Mouse (Mus musculus) frontal cortex, postnatal 25 days (tissue): Measurements from ENCODE around the gene Atp13a3.
"Not testable (repeated sequence)": the region's sequence is repeated elsewhere in the genome, so short reads cannot be mapped to it uniquely, and the experiment has no call there.

Experiments used
- DNase-seq, 2 experiments: peaks; one replicate each; pipeline ENCODE4 v3.0.0; 2022; ENCODE audit warnings: low spot score in 2 of 2

The Atp13a3 gene

DNA sequence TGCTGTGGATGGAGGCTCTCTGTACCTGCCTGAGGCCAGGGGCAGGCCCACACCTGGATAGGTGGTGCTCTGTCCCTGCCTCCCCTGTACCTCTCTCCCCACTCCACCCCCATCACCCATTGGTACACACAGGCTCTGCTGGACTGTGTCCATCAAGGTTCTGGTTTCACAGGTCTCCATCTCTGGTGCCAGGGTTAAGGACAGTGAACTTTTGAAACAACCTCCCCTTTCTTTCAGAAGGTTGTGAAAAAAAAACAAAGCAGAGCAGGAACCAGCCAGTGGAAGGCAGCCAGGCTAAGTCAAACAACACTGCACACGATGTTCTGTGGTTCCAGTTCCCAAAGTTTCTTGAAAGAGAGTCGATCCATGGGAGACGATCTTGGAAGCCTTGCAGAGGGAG is 6.9 kb upstream of the Atp13a3 start:
- DNase-seq, result no peak

DNA sequence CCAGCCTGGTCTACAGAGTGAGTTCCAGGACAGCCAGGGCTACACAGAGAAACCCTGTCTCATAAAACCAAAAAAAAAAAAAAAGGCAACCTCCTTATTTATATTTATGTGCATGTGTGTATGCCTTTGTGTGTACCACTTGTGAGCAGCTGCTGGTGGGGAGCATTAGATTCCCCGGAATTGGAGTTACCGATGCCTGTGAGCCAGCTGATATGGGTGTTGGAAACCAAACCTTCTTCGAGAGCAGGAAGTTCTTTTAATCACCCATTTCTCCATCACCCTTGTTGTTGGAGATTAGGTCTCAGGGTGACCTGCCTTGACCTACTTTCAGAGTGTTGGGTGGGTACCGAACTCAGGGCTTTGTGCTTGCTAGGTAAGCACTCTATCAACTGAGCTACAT is 5.1 kb upstream of the Atp13a3 start:
- no peak for DNase-seq

DNA sequence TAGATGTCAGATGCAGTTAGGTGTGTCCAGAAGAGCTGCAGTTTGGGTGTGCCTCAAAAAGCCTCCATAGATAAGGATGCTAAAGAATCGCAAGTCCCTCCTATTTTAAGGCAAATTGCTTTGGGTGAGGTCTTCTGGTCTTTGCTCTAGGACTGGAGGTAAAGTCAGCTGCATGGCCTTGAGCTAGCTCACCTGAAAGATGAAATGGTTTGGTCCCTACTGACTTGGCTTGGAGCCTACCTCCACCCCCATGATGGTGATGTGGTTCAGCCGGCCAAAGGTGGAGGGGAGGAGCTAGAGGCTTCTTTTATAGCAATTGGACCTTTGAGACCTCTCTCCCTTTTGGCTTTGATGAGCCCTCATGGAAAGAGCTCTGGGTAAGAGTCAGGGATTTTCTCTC is 1.7 kb upstream of the Atp13a3 start:
- no peak for DNase-seq

DNA sequence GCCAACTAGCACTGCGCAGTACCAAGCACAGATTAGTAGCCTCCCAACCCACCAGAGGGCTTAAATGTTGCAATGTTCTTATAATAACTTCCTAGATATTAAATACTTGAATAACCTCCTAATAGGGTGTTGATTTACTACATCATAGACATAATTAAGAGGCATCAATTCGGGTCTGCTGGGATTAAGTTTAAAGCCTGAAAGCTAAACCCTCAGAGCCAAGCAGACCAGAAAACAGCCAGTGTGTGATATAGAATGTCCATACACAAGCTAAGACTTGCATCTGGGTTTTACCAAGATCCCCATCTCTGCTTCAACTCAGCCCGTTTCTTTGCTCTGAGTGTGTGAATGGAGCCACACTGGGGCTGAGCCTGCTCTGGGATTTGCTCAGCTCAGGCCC is 2.2 kb downstream of the Atp13a3 start:
- DNase-seq, result no peak

DNA sequence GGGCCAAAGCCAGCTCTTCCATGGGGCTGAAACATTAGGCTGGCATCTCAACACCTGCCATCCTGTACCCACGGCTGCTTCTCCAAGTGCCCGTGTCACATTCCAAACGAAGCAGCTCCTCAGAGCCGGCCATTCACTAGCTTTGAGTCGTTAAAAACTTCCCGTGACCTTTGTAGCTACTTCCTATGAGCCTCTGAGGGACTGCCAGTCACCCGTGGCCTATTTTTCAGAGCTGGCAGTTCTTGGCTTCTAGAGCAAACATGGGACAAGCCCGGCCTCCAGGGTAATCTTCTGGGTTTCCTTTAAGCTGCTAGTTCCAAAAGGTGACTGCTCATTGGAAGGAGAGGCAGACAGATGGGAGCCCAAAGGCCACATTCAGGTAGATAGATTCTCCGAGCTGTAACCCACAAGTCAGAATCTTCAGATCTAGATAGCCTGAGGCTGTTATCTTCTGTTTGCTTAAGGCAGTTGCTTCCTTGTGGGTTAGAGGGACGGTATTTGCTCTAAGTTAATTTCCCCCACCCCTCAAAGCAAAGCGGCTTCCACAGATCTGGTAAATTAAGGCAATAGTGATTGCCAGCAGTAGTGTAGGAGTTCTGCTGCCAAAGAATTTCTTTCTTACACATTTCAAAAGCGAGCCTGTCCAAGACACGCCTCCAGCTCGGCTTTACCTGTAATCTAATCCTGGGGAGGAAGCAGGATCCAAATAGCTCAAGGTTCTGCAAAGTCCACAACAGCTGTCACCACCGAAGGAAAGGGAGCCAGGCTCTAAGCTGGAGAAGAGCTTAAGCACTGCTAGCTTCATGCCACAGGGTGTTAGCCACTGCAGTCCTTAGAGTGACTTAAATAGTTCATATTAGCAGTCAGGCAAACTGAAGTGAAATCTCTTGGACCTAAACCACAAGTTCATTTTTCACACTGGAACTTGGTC is 8.4 kb downstream of the Atp13a3 start:
- no peak for DNase-seq

DNA sequence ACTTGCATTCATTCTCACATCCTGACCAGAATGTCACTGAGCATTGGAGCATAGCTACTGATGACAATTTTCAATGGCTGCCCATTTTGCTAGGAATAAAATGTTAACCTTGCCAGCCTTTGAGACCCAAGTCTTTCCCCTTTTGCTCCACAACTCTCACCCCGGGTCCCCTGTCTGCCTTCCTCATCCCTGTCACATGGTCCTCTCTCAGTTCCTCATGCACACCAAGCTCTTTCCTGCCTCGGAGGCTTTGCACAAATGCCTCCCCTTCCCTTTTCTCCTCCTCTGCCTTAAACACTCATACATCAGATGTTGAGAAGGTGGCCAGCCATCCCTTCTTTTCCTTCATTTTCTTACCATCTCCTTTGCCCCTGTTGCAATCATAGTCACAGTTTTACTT is 10.6 kb downstream of the Atp13a3 start:
- no peak for DNase-seq

DNA sequence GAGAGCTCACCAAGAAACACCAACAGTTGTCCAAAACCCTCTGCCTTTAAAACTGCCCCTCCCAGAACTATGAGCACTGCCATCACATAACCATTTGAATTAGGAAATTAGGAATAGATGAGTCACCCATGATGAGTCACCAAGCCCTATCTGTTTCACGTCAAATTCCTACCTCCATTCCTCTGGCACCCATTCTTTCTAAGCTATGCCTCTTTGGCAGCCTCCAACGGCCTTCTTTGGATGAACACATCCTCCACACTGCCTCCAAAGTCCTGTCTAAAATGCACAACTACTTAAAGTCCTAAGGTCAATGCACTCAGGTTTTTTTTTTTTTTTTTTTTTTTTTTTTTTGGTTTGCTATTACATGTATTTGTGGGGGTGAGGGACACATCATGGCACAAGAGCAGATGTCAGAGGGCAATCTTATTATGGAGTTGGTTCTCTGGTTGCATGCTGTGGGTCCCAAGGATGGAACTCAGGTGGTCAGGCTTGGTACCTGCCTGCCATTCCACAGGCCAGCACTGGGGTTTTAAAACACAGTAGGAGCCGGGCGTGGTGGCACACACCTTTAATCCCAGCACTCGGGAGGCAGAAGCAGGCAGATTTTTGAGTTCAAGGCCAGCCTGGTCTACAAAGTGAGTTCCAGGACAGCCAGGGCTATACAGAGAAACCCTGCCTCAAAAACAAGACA is 15.0 kb downstream of the Atp13a3 start:
- DNase-seq, result no peak

DNA sequence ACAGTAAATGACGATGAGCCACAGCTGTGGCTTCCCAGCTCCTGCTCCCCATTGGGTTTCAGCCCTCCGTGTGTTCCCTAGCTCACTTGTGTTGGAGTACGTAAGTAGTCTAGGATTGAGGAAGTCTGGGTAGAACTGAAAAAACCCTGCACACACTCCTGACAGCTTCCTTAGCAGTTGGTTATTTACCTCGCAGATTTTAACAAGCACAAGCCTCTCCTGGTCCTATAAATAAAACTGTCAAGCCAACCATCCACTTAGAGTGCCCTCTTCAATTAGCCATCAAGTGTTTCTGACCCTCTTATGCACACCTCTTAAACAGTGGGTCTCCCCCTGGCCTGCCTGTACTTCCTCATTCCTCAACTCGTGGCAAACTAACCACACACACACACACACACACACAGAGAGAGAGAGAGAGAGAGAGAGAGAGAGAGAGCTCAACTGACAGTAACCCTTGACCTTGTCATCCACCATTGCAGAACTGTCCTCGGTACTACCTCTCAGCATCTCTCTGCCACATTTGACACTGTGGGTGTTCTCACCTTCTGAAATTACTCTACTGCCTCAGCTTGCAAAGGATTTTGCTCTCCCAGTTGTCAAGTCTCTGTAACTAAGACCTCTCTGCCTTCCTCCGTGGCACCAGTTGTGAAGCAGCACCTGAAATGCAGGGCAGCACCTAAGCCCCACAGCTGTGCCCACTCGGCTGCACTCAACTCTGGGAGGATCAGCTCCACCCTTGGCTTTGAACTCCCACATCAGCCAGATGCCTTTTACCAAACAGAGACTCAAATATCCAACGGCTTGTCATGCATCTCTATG is 15.7 kb downstream of the Atp13a3 start:
- DNase-seq, result no peak

DNA sequence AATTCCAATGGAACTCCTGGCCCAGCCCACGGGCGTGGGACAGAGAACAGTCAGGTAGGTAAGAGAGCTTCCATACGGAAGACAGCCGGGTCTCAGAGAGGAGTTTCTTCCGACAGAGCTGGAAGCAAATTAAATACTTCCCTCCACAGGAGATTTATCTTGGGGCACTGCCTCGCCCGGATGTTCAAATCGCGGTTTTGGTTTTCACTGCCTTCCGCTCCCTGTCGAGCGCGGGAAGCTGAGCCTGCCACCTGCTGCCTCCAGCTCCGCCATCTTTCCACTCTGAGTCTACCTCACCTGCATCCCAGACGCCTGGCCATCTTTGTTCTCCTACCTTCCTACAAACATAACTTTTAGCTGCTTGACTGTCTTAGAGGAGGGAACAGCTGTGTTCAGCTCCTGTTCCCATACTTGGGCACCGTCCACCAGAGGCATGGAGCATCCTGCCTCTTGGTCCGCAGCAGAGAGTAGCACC is 16.5 kb downstream of the Atp13a3 start:
- DNase-seq, result no peak

DNA sequence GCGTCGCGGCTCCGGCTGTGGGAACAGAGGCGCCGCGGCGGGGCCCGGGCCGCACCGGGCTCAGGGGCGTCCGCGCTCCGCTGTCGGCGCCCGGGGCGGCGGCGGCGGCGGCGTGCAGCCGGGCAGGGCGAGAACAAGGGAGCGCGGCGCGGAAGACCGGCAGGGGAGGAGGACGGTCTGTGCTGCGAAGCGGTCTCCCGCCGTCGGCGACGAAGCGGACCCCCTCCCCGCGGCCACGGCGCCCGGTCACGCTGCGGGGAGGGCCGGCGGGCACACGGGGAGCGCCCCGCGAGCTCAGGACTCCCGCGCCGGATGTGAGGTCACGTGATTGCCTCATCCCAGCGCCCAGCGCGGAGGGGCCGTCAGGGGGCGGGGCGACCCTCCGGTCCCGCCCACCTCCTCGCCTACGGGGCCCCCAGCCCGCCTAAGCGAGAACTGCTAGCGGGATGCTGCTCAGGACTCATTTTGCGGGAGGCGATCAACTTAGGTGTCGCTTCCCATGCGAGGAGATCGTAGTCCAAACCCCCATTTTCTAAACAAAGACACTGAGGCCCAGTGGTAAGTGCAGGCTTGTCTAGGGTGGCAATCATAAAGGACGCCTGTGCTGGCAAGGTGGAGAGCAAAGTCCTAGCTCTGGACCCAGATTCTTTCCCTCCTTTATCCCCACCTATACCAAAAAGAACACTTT is 17.1 kb downstream of the Atp13a3 start:
- peak; percentile 68 to 78 for DNase-seq

DNA sequence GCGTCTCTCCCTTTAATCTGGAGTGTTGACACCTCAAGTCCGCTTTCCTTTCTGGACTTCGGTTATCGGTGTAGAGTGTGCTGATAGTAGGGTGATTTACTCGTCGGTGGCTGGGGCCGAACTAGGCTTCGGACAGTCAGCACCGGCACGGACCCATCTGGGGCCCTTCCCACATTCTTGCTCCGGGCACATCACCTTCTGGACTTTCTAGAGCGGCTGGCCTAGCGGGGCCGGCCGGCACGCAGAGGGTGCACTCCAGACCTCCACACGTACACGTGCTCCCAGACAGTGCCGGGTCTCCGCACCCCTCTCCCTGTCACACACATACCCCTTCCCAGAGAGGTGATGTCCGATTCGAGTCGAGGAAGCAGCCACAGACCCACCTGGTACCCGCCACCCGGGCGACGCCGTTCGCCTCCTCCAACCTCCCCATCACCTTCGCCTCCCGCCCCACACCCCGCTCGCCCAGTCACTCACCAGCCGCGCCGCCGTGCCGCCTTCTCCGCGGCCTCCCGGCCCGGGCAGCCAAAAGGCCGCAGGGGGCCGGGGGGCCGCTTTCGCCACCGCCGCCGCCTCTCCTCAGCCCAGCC is 17.8 kb downstream of the Atp13a3 start:
- DNase-seq, result peak in 1 of 2 experiments; percentile 8

DNA sequence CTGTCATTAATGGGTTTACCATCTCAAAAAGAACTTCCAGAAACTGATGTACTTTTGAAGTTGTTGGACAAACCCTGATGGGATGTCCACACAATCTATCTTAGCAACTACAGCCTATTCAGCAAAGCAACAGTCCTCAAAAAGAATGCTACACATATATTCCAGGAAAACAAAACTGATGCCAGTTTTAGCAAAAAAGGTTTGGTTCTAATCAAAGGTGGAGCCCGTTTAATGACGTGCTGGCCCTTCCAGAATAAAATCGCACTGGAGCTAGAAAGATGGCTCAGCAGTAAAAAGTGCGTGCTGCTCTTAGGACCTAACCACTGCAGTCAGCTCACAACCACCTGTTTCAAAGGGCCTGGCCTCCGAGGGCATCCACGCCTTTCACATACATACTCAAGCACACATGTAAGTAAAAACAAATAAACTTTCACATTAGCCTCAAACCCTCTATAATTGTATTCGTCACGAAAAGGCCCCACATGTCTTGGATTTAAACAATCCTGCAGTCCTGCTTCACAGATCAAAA is 18.8 kb downstream of the Atp13a3 start:
- no peak for DNase-seq

DNA sequence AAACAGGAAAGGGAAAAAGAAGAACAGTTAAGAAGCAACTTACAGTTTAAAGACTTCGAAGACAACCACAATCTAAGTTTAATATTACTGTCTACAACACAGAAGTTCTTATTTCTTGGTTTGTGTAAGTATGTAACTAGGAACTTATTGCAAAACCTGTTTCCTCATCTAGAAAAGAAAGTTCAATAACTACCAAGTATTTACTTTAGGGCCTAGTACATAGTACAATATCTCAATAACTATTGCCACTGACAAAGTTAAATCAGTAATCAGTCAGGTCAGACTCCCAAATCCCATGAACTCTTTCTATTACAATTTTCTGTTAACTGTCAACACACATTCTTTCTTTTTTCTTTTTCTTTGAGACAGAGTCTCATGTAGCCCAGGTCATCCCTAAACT is 20.2 kb downstream of the Atp13a3 start:
- DNase-seq, result no peak

DNA sequence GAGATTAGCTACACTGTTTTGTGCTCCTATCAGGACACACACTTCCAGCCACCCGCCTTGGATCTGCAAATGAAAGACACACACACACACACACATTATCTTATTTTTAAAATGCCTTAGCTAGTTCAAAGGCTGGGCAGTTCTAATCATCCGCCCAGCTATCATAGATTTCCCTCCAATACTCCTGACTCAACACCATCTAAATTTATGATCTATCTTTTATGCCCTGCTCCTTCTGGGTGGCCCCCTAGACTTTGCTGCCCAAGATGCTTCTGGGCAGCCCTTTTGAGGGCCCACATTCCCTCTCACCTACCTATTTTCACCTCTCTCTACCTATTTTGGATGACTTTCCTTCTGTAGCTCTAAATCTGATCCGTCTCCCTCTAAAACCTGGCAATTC is 29.5 kb downstream of the Atp13a3 start:
- no peak for DNase-seq

DNA sequence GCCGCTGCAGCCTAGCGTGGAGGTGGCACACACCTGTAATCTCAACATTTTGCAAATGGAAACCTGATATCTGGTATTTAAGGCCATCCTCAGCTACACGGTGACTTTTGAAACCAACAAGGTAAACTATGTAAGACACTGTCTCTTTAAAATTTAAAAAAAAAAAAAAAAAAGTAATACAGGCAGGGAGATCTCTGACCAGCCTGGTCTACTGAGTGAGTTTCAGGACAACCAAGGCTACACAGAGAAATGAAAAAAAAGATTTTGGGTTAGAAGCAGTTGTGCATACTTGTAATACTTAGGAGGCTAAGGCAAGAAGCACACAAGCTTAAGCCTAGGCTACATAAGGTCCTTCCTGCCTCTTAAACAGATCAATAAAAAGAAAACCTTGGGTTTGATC is 30.8 kb downstream of the Atp13a3 start:
- no peak for DNase-seq

DNA sequence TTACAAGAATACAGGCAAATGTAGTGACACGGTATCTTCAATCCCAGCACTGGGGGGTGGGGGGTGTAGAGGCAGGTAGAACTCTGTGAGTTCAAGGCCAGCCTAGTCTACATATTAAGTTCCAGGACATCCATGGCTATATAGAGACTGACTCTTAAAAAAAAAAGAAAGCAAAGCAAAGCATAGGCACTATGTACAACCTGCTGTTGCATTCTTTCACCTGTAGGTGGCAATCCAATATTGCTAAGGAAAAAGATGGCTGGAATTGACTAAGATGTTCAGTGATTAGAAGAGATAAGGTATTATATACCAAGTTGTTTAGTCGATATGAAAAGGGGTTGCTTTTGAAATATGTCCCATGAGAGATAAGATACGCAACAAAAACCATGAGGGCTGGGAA is 31.5 kb downstream of the Atp13a3 start:
- DNase-seq, result no peak

DNA sequence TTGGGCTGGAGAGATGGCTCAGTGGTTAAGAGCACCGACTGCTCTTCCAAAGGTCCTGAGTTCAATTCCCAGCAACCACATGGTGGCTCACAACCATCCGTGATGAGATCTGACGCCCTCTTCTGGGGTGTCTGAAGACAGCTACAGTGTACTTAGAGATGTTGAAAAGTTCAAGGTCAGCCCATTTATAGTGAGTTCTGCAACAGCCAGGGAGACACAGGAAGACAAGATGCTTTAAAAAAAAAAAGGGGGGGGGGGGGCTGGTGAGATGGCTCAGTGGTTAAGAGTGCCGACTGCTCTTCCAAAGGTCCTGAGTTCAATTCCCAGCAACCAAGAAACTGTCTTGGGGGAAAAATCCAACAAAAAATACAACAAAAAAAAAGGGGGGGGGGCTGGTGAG is 32.5 kb downstream of the Atp13a3 start:
- not testable (repeated sequence) for DNase-seq

DNA sequence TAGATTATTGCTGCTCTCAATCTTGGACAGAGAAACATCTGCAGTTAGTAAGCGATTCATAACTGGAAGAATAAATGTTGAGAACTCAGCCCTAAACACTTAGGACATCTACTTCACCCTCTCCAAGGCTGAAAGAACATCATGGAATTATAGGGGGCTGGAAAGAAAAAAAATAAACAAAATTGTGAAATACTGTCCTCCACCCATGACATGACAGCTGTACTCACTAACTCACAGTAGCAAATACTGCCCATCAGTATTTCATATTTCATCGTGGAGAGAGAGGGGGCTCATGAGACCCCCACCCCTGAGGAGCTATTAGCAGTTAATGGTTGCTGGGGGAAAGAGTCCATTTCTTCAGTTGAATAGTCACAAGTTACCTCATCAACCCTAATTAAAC is 38.4 kb downstream of the Atp13a3 start:
- DNase-seq, result no peak

DNA sequence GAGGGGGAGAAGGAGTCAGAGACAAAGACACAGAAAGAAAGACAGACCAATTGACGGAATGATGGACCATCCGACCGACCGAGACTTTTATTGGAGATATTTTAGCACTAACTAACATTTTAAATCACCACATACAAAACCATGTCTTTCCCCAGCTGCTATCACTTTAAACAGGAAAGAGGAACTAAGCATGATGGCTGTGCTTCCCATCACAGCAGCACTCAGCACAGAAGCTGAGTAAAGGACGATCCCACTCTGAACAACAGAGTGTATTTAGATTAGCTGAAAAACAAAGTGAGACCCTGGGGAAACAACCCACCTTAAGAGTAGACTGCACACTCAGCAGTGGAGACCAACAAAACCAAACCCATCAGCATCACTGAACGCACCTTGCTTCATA is 41.2 kb downstream of the Atp13a3 start:
- no peak for DNase-seq

DNA sequence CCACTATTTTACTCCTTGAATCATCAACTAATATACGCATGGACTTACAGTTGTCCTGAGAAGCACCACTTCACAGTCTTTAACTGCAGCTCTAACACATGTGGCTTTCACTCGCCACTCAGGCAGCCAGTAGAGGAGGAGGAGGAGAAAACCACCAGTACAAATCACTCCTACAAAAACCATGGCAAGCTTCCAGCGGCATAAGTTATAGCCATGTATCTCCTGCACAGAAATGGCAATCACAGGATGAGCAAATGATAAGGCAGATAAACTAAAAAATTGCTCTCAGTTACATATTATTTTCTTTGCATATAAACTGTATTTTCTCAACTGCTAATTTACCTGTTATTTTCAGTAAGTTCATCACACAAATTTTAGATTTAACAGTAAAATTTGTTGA is 43.2 kb downstream of the Atp13a3 start:
- no peak for DNase-seq

DNA sequence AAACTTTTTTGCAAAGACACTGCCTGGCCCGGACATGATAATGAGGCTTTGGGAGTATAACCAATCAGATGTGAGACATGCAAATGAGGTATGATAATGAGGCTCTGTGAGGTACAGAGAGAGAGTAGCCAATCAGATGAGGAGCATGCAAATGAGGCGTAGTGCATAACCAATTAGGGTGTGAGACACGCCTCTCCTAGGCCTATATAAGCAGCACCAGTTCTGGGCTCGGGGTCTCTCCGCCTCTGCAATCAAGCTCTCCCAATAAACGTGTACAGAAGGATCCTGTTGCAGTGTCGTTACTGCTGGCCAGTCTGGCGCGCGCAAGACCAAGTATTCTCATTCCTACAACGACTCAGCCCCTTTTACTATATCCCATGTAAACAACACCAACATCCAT is 52.3 kb downstream of the Atp13a3 start:
- DNase-seq, result not testable (repeated sequence)
